Mouse (Mus musculus) olfactory bulb, adult 2 months (tissue): ENCODE measurements around the gene Actb. TPM values are rescaled to one million over a fixed set of nuclear protein-coding genes. Genes with fewer than 3 reads are reported as not detected.

ENCODE experiments used
- H3K27ac ChIP-seq: fragments of 200-500 bp; 2 replicates; pipeline ENCODE4 v1.5.1; 2012; ENCODE audit warnings: low read depth, low read length; ENCODE audit not compliant: insufficient read depth
- H3K4me1 ChIP-seq: fragments of 200-500 bp; 2 replicates; pipeline ENCODE4 v1.6.1; 2012; ENCODE audit warnings: low read length; ENCODE audit not compliant: control insufficient read depth, insufficient read depth
- H3K4me3 ChIP-seq: fragments of 200-500 bp; 2 replicates; pipeline ENCODE4 v1.5.1; 2012; ENCODE audit warnings: mild to moderate bottlenecking, low read depth, low read length, moderate library complexity; ENCODE audit not compliant: insufficient read depth
- CTCF ChIP-seq: fragments of 200-500 bp; IDR thresholded peaks from 2 replicates; pipeline ENCODE4 v1.5.1; 2012; ENCODE audit warnings: low read depth, mild to moderate bottlenecking, low read length, moderate library complexity; ENCODE audit not compliant: insufficient read depth
- POLR2A ChIP-seq: fragments of 200-500 bp; IDR thresholded peaks from 2 replicates; pipeline ENCODE4 v1.6.1; 2012; ENCODE audit warnings: mild to moderate bottlenecking, low read depth, low read length, moderate library complexity; ENCODE audit not compliant: insufficient read depth
- WGBS: fragments of 180-500 bp; shearing (Covaris S2); methylation state at CpG from one replicate; pipeline ENCODE4 v1.1.7; 2018; 5-methylcytosine and 5-hydroxymethylcytosine counted together
- polyA plus RNA-seq: library from polyadenylated mRNA; stranded (reverse); fragments of >200 nt; gene quantifications from 2 replicates; pipeline ENCODE4 v1.2.4, GENCODE M21; 2012; ENCODE audit warnings: low replicate concordance; ENCODE audit not compliant: missing spikeins, insufficient read depth, insufficient read length

Gene Actb
- polyA plus RNA-seq, 1 experiment: 1,129 TPM

GRCm38 (mm10) chr5:142905038-142905695 is 1.4 kb downstream of the Actb start:
- WGBS: 2% methylated on average over 27 of the region's 27 CpGs
- Histone ChIP-seq H3K27ac (peak overlapping the region; percentile 47), H3K4me3 (peak overlapping the region; percentile 56), H3K4me1 (peaks cover 25% of the 10 kb centered on the region)
- no peak for TF ChIP-seq CTCF
- TF ChIP-seq POLR2A: no peak

- no peak for TF ChIP-seq POLR2A
- TF ChIP-seq CTCF: no peak
- 34% methylated on average over 19 of the region's 19 CpGs for WGBS
- Histone ChIP-seq H3K27ac (no peak overlapping the region), H3K4me3 (peak overlapping the region; percentile 17), H3K4me1 (peaks cover 25% of the 10 kb centered on the region)
Measured at GRCm38 (mm10) chr5:142904208-142905037, 2.1 kb downstream of the Actb start.

- 0 out of 2 replicates have a peak overlapping the region, but pooled peaks have one; percentile 14 for H3K4me3 ChIP-seq
- 27% methylated on average over 14 of the region's 14 CpGs for WGBS
- H3K27ac ChIP-seq: no peak overlapping the region
- H3K4me1 ChIP-seq: peaks cover 21% of the 10 kb centered on the region
- no peak for TF ChIP-seq POLR2A
- TF ChIP-seq CTCF: no peak
Measured at GRCm38 (mm10) chr5:142903470-142904207, 2.9 kb downstream of the Actb start.

- 47% methylated on average over 5 of the region's 5 CpGs for WGBS
- Histone ChIP-seq H3K4me1 (peaks cover 16% of the 10 kb centered on the region), H3K4me3 (no peak overlapping the region), H3K27ac (no peak overlapping the region)
- TF ChIP-seq CTCF: no peak
- TF ChIP-seq POLR2A: no peak
Measured at GRCm38 (mm10) chr5:142902506-142903314, 3.8 kb downstream of the Actb start.

GRCm38 (mm10) chr5:142901846-142902505 is 4.6 kb downstream of the Actb start:
- no peak overlapping the region for H3K27ac ChIP-seq
- TF ChIP-seq CTCF: no peak
- no peak for TF ChIP-seq POLR2A
- 53% methylated on average over 4 of the region's 4 CpGs for WGBS

GRCm38 (mm10) chr5:142901355-142901802 is 5.2 kb downstream of the Actb start:
- Histone ChIP-seq H3K4me3 (no peak overlapping the region), H3K27ac (no peak overlapping the region), H3K4me1 (peaks cover 7% of the 10 kb centered on the region)
- TF ChIP-seq POLR2A (no peak), CTCF (no peak)
- 71% methylated on average over 7 of the region's 7 CpGs for WGBS

More at GRCm38 (mm10) chr5:142901846-142902505, 4.6 kb downstream of the Actb start:
- peaks cover 9% of the 10 kb centered on the region for H3K4me1 ChIP-seq
- H3K4me3 ChIP-seq: no peak overlapping the region

GRCm38 (mm10) chr5:142900651-142901050 is 5.9 kb downstream of the Actb start:
- Histone ChIP-seq H3K27ac (no peak overlapping the region), H3K4me3 (no peak overlapping the region), H3K4me1 (peaks cover 9% of the 10 kb centered on the region)
- WGBS: 57% methylated on average over 7 of the region's 7 CpGs
- TF ChIP-seq POLR2A (no peak), CTCF (no peak)
